Mouse (Mus musculus) heart, postnatal 36 days (tissue): ENCODE data around the gene Myh7. TPM values are rescaled to one million over a fixed set of nuclear protein-coding genes. Genes with fewer than 3 reads are reported as not detected.
"Not testable (repeated sequence)": the region's sequence is repeated elsewhere in the genome, so short reads cannot be mapped to it uniquely, and the experiment has no call there.

Experiments
- DNase-seq, 2 experiments: peaks; one replicate each; pipeline ENCODE4 v3.0.0; 2021 to 2022
- intact Hi-C: fragments of 180-260 bp; cut with DNase I; formaldehyde crosslinking; loops from one replicate; pipeline ENCODE4 v1.15.1; 2025
- total RNA-seq, 2 experiments: library from RNA; stranded (reverse); gene quantifications; 2 replicates each; pipeline ENCODE4 v1.2.3; 2021

Gene Myh7
- total RNA-seq, result 1,000 to 10,000 TPM; 2,242 to 2,437 TPM

DNA sequence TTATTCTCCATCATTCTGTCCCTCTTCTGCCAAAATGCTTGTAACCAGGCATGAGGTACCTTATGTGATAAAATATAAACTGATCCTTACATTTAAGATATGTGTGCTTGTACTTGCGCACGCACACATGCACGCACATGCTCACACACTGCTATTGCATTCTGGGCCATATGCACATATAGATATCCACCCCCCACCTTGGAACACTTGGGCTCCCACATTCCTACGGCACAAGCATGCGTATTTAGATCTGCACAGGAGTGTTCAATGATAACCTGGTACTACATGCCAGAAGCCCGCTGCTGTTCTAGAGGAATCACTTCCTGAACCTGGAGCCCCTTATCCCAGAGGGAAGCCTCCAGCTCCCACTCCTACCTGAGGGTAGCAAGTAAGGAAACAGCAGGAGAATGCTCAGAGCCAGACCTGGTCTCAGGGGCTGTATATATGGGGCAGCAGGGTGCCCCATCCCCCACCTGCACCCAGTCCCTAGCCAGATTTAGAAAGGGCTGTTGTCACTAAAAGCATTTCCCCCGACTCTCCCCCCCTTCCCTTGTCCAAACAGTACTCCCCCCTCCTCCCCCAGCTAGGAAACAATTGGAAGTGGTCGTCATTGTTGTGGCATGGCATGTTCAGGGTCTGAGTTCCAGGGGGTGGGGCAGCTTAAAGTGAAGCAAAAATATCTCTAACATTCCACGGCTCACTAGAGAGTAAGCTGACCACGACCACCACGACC lies at the start of gene Myh7:
Myh7 (minus strand) TSS at position 491 of the 733 bp plus-strand sequence.
- no peak for DNase-seq
- intact Hi-C loops, result no loop called here

DNA sequence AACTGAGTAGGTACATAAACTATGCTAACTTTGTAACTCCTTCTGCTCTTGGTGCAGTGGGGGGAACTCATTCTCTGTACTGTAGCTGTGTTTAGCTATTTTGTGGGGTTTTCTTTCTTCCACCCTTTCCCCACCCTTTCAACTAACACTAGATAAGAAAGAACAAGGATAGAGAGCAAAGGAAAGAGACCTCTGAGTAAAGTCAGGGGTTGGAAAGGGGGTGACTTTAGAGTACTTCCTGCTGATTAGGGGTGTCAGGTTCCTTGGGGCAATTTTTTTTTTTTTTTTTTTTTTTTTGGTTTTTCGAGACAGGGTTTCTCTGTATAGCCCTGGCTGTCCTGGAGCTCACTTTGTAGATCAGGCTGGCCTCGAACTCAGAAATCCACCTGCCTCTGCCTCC lies 49.3 kb upstream of the Myh7 start:
- intact Hi-C loops, DNase-seq: not testable (repeated sequence)

DNA sequence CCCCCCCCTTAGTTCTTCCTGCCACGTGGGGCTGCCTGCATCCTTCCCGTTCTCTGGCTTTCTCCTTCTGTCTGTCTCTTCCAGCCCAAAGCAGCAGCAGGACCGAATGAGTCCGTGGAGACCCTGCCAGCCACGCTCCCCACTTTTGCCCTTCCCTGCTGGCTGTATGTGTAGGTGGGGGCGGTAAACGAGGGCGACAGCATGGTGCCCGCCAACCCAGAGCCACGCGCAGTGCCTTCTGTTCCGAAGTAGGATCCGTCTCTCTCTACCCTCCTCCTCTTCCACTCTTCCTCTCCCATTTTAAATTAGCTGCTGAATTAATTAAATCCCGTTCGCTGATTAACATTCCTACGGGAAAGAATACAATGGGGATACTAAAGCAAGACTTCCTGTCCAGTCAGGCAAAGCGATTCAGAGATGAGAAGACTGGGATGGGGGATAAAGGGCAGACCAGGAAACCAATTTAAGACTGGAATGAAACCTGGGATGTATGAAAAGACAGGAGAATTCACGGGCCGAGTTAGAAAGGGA lies 38.3 kb upstream of the Myh7 start:
- no peak for DNase-seq
- intact Hi-C loops, result no loop called here

DNA sequence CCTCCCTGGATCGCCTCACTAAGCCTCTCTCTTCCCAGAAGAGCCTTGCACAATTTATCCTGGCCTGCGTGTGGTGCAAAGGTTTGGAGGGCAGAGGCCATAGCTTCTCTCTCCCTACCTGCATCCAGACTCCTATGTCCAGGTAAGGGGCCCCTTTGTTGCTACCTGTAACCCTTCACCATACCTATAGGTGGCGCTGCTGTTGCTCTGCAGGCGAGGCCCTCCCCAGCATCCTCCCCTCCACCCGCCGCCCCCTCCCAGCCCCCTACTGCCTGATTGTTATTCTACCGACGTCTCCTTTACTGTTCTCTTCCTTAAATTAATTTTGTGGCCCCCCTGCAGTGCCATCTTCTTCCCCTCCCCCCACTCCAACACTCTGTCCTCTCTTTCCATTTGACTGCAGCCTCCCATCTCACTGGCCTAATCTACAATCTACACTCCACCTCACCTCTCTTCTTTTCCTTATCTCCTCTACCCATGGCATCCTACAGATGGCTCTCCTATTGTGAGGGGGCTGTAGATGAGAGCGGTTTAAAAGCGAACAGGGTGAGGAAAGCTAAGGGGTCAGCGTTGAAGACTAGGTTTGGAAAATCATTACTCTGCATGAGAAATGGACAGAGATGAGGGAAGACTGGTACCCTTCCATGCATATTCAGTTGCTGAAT lies 34.7 kb upstream of the Myh7 start:
- no peak for DNase-seq
- intact Hi-C loops, result no loop called here

DNA sequence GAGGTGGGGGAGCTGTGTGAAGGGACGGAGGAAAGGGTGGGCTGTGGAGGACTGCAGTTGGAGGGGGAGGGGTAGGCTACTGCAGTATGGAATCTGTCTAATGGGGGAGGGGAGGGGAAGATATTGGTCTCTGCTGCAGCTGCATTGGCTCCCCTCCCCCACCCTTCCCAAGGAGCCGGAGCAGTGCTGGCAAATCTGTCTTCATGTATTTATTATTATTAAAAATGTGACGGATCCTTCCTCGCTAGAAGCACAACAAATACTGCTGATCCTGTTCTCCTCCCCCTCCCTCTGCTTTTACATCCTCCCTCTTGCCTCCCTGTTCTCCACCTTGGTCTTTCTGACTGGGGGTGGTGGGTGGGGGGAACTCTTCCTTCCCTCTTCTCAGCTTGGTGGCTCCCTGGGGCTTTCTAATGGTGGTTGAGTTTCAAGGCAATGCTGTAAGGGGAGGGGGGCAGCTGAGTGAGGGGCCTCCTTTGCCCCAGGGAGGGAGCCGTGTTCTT lies 34.0 kb upstream of the Myh7 start:
- DNase-seq, result no peak
- intact Hi-C loops, result no loop called here

DNA sequence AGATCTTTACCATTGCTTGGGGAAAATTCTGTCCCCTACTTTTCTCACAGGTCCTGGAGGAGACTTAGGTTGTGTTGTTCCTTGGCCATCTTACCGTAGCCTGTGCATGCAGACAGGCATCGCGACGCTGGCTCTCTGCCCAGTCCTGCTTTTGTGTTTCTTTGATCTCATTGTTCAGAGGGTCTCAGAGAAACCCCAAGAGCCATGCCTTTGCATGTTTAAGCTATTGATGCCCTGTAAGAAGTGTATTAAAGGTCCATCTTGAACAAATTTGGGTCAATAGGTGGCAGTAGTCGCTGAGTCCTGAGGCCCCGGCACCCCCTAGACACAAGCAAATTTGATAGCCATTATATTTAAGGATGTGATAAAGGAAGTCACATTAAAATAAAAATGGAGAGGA lies 33.2 kb upstream of the Myh7 start:
- DNase-seq, result no peak
- intact Hi-C loops, result no loop called here

DNA sequence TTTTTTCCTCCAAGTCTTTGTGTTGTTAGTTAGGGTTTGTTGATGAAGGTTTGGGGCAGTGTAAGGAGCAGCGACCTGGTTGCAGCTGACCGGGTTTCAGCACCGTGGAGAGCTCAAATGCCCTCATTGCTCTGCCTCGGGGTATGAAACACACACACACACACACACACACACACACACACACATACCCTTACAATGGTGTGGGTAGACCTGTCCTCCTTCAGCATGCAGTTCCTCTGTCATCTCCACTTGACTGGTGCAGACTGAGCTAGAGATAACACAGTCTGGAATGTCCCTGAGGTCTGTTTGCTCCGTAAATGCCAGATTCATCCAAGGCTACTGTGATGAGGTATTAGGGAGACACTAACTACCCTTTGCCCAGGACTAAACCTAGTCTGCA lies 32.8 kb upstream of the Myh7 start:
- intact Hi-C loops, result no loop called here
- DNase-seq, result no peak

DNA sequence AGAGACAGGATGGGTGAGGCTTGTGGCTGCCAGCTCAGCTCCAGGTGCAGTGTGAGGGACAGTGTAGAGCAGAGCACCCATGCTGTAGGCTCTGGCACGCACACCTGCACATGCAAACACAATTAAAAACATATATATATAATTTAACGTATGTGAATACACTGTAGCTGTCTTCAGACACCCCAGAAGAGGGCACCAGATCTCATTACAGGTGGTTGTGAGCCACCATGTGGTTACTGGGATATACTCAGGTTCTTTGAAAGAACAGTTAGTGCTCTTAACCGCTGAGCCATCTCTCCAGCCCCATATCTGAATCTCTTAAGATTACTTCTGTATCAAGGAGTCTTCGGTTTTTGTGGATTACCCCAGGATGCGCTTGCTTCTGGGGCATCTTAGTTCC lies 31.1 kb upstream of the Myh7 start:
- DNase-seq, result no peak
- intact Hi-C loops, result loop anchor here (2.0 kb wide), 1 partner anchor 73 kb away; no protein-coding TSS in a partner anchor

DNA sequence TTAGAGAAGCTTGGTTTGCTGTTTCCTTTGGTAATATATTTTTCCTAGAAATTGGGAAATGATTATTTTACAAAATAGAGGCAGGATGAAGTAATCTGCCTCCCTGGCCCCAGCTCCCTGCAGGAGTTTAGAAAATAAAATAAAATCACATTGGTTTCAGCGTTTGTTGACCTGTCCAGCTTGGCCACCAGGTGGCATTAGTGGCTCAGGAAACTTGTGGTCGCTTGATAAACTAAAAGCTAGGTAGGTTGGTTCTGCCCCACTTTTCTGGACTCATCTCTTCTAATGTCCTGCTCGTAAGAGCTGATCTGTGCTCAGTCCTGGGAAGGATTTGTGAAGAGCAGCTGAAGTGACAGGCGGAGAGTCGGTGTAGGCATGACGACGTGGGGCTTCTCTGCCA lies 29.8 kb upstream of the Myh7 start:
- intact Hi-C loops, result loop anchor here (1.0 to 2.0 kb wide), 2 partner anchors 55 to 75 kb away; no protein-coding TSS in a partner anchor
- DNase-seq, result peak in 1 of 2 experiments; percentile 54

DNA sequence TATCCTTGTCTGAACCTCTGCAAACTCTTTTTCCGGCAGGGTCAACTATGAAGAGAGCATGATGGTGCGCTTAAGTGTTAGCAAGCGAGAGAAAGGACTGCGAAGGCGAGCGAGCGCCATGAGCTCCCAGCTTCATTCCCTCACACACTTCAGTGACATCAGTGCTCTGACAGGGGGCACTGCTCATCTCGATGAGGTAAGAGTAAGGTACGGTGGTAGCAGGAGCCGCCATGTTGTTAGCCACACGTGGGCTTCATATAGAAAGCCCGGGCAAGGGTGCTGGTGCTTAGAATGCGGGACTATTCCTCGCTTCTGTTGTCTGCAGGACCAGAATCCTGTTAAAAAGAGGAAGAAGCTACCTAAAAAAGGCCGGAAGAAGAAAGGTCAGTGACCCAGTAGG lies 28.6 kb upstream of the Myh7 start:
- intact Hi-C loops, result no loop called here

DNA sequence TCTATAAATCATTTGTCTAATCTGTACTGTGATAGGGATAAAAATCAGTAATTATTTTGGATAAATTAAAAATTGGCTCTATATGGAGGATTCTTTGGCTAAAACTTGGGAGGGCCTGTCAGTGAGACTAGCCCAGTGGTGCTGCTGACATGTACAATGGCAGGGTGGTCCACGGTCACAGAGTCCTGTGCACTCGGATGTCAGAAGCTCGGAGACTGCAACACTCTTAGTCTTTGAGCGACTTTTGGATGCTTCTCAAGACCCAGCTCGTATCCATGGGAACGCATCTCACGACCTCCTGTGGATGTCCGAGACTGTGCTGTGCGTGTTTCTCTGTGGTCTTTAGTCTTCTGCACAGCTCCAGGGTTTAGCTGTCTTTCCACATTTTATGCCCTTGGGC lies 26.0 kb upstream of the Myh7 start:
- DNase-seq, result no peak
- intact Hi-C loops, result no loop called here

More for the DNA sequence above, 28.6 kb upstream of the Myh7 start:
- no peak for DNase-seq

DNA sequence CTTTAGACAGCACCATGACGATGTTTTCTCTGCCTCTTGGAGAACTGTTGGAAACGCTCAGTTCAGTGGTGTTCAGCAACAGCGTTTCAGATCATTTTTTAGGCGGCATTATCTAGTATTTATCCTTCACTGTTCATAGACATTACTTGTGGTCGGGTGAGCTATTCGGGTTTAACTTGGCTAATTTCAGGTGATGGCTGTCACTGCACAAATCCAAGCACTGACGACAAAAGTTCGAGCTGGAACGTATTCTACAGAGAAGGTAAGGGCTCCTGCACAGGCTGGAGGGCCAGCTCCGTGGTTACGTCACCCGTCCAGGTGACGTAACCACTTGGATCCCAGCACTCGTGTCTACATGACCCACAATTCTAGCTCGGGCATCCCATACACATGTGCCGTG lies 22.4 kb upstream of the Myh7 start:
- DNase-seq, result no peak
- intact Hi-C loops, result no loop called here

DNA sequence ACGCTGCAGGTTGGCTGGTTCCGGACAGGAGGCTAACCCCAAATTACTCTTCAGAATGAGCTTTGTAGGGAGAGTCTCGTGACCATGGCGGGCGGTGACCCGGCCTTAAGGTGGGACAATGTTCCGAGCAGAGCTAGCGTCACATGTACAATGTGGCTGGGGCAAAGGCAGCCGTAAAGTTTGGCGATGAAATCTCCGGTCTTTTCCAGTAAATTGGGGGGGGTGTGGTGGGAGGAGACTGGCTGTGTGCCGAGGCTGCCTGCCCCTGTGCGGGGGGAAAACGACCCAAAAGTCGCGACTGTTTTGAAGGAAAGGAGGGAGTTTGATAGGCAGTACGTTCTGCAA lies 21.3 kb upstream of the Myh7 start:
- DNase-seq, result no peak
- intact Hi-C loops, result loop anchor here (2.0 kb wide), 1 partner anchor 115 kb away; no protein-coding TSS in a partner anchor

DNA sequence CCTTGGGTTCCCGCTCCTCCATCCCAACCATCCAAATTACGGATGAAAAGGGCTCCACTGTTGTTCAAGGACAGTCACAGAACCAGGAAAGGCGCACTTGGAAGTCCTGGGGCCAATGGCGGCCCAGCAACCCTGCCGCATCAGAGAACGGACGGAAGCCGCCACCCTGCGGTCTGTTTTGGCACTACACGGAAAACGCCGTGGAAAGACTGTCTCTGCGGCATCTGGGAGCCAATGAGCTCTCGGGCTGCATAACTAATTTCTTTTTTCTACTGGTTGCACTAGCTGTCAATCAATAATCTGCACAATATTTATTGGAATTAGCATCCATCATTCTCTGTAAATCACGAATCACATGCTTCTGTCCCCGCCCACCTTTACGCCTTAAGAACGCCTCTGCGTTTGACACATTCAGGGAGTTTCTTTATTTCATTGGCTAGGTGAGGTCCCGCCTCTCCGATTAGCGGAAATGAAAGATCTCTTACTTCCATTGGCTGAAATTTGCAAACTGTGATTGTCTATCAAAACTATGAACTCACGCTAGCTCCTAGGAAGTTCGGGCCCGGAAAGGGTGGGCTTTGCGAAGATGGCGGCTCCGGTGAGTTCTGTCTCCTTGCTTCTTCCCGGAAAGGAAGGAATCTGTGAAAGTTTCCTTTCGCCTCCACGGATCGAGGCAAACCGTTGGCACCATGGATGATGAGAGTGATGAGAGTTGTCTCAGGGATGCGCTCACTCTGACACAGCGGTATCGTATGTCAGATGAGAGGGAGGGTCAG lies 20.8 kb upstream of the Myh7 start, which contains the start of gene Ngdn:
Ngdn (plus strand) TSS at position 464 of the 776 bp plus-strand sequence.
- intact Hi-C loops, result loop anchor here (1.0 to 2.0 kb wide), 2 partner anchors 114 to 172 kb away; no protein-coding TSS in a partner anchor
- peak; percentile 99 for DNase-seq

DNA sequence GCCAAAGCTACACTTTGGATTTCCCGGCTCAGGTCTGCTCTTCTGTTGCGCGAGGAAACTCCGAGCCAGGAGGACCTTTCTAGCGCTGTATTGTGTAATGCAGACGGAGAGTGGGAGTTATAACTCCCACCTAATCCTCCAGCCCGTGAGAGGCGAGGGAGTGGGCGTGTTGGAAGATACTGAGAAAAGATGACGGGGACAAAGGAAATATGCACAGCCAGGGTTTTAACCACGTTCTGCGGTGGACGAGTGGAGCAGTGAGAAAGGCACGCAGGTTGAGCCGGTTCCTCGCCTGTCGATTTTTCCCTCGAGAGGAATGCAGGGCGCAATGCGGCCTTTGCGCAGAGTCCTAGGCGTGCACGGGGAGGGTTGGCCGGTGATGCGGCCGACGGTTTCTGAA lies 20.2 kb upstream of the Myh7 start:
- DNase-seq, result no peak
- intact Hi-C loops, result loop anchor here (1.0 to 2.0 kb wide), 2 partner anchors 114 to 171 kb away; no protein-coding TSS in a partner anchor

DNA sequence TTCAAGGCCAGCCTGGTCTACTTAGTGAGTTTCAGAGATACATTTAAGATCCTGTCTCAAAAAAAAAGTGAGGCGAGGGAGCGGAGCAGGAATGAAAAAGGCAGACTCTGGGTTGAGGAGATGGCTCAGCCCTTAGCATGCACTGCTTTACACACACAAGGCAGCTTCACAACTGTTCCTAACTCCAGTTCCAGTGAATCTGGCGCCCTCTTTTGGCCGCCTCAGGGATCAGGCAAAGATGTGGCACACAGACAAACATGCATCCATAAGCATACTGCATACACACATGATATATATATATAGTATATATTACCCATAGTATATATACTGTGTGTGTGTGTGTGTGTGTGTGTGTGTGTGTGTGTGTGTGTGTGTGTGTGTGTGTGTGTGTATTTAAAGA lies 16.7 kb upstream of the Myh7 start:
- intact Hi-C loops, result no loop called here
- no peak for DNase-seq

DNA sequence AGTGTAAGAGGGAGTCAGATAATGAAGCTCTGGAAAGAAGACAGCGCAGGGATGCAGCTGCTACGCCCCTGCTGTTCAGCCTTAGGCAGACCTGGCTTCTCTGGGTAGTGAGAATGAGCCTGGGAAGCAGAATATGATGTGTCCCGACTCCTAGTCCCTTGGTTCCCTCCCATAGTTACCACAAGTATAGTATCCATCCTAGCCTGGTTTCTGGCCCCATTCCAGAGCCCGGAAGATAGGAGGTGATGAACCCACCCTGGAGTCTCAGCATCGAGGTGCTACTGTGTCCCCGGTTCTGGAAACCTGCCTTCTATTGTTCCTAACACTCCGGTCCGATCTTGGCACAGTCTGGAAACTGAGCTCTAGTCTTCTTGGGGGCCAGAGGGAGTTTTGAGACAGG lies 14.0 kb upstream of the Myh7 start:
- no peak for DNase-seq
- intact Hi-C loops, result no loop called here

DNA sequence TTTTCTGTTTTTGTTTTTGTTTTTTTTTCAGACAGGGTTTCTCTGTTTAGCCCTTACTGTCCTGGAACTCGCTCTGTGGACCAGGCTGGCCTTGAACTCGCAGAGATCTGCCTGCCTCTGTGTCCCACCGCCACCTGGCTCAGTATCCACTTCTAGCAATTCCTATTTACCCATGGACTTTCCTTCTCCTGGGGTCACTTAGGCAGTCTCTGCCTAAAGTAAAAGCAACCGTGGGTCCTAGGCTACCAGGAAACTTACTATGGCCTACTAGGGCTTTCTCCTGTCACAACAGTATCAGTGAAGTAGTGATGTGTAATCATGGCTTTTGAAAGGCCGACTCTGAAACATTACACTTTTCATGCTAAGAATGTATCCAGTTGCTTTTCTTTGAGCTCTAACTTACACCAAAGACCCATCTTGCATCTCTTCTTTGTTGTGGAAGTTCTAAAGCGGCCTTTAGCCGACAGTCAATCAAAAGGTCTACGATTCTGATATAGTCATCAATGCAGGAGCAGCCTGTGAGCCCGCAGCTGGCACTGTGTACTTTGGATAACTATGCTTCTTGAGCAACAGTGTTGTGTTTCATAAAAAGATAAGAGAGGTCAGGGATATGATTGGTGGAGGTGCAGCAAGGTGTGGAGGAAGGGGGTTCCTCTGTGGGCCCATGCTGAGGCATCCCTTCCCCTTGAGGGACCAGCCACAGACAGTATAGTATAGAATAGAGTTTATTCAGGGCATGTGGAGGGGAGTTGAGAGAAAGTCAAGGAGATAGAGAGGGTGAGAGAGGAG lies 12.9 kb upstream of the Myh7 start:
- intact Hi-C loops, result no loop called here
- no peak for DNase-seq

DNA sequence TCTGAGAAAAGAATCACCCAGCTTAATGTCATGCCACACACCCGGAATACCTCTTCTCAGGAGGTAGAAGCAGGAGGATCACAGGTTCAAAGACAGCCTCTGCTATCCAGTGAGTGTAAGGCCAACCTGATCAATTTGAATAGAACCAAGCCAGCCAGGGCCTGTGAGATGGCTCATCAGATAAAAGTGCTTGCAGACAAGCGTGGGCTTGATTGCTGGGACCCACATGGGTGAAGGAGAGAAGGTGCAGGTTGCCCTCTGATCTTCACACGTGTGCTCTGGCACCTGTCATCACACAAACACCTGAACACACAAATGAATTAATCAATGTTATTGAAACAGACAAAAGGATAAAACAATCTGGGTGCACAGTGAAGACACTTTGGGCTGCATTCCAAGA lies 12.1 kb upstream of the Myh7 start:
- DNase-seq, result no peak
- intact Hi-C loops, result no loop called here

DNA sequence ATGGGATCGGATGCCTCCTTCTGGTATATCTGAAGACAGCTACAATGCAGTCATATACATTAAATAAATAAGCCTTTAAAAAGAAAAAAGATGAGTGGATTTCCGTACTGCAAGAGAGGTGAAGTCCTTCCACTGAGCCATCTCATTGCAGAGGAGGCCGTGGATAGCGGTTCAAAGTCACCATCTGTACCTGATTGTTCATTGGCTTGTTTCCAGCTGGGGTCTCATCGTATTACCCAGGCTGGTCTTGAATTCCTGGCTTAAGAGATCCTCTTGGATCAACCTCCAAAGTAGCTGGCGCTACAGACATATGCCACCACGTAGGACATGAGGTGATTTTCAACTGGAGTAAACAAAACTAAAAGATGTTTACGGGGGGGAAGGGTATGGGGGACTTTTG lies 11.5 kb upstream of the Myh7 start:
- intact Hi-C loops, result no loop called here
- DNase-seq, result no peak
